ENCODE assay signal across 8 mouse cellular contexts in the genomic region with DNA sequence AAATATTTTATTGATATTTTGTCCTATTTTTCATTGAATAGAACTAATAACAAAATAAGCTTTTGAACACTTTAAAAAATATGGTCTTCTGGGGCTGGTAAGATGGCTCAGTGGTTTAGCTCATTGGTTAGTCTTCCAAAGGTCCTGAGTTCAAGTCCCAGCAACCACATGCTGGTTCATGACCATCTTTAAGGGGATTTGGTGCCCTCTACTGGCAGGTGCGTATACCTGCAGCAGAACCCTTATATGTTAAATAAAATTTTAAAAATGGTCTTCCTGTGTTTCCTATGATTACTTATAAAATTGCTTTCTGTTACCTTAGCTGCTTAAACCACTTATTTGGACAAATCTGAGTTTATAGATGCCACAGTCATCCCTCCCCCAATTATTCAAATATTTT. TPM values are rescaled to one million over a fixed set of nuclear protein-coding genes. Genes with fewer than 3 reads are reported as not detected.
DNase-seq lines count a peak whose midpoint lies in the region; ATAC-seq and TF ChIP-seq lines count a peak whose summit lies in the region.

No protein-coding gene starts in this region.

- TF ChIP-seq CTCF in liver, adult 2 months (IDR thresholded peaks at IDR 0.05; ENCODE audit: low read depth, low read length), result peak; percentile 35; the same call in 1 of the 2 replicates

- H3K9ac ChIP-seq in liver, adult 2 months (ENCODE audit: low read depth, low read length), result no peak overlapping the region
- no peak overlapping the region for H3K9ac ChIP-seq in liver, embryonic 12.5 days
- no peak overlapping the region for H3K9ac ChIP-seq in hindbrain, embryonic 13.5 days

- no peaks in the 10 kb centered on the region for H3K9me3 ChIP-seq in liver, embryonic 12.5 days (replicated peaks)
- H3K9me3 ChIP-seq in hindbrain, embryonic 13.5 days, result no peaks in the 10 kb centered on the region

- intact Hi-C loops in gastrocnemius, postnatal 36 days (cut with DNase I), result no loop called here

- H3K4me2 ChIP-seq in liver, embryonic 12.5 days, result no peak overlapping the region
- H3K4me2 ChIP-seq in hindbrain, embryonic 13.5 days, result no peak overlapping the region

- 35% methylated on average over 1 of the region's 1 CpGs for WGBS in liver, adult 2 months
- 11% methylated on average over 1 of the region's 1 CpGs for WGBS in liver, embryonic 12.5 days (ENCODE audit: insufficient replicate concordance)
- WGBS in hindbrain, embryonic 13.5 days, result 35% methylated on average over 1 of the region's 1 CpGs

- no peak for TF ChIP-seq POLR2A in liver, adult 2 months (IDR thresholded peaks at IDR 0.05; ENCODE audit: extremely low read depth, insufficient read depth, low read length)

- no peak overlapping the region for H3K27ac ChIP-seq in liver, adult 2 months (replicated peaks; ENCODE audit: insufficient read depth, low read depth, low read length)
- no peak overlapping the region for H3K27ac ChIP-seq in liver, embryonic 12.5 days
- no peak overlapping the region for H3K27ac ChIP-seq in hindbrain, embryonic 13.5 days

- no peaks in the 10 kb centered on the region for H3K27me3 ChIP-seq in liver, adult 2 months (ENCODE audit: control insufficient read depth, insufficient read depth, low read length)
- no peaks in the 10 kb centered on the region for H3K27me3 ChIP-seq in liver, embryonic 12.5 days (replicated peaks)
- no peaks in the 10 kb centered on the region for H3K27me3 ChIP-seq in hindbrain, embryonic 13.5 days

- H3K4me1 ChIP-seq in liver, adult 2 months (ENCODE audit: control insufficient read depth, insufficient read depth, low read length), result no peaks in the 10 kb centered on the region
- H3K4me1 ChIP-seq in liver, embryonic 12.5 days, result no peaks in the 10 kb centered on the region
- no peaks in the 10 kb centered on the region for H3K4me1 ChIP-seq in hindbrain, embryonic 13.5 days (replicated peaks)

- DNase-seq in adrenal gland, postnatal 14 days, result peak; percentile 47
- DNase-seq in adrenal gland, postnatal 4 days (ENCODE audit: low spot score in 2 of 2), result no peak
- peak; percentile 29 for DNase-seq in liver, adult 2 months (ENCODE audit: extremely low read depth, low read depth, low spot score)
- peak; percentile 18 to 27 for DNase-seq in spleen, postnatal 36 days (ENCODE audit: low spot score in 2 of 2)
- no peak for DNase-seq in gastrocnemius, postnatal 36 days

- ATAC-seq in liver, embryonic 12.5 days, result no peak
- ATAC-seq in erythroblast, adult 5-6 weeks (replicated peaks; ENCODE audit: low FRiP score, poor library complexity, severe bottlenecking), result 0 out of 2 replicates have a peak, but pooled peaks have one; percentile 49
- no peak for ATAC-seq in hindbrain, embryonic 13.5 days (ENCODE audit: low FRiP score)

- no peaks in the 10 kb centered on the region for H3K79me2 ChIP-seq in liver, adult 2 months (ENCODE audit: control insufficient read depth, insufficient read depth, low read length)

- H3K36me3 ChIP-seq in liver, adult 2 months (ENCODE audit: control insufficient read depth, insufficient read depth, low read length), result no peaks in the 10 kb centered on the region
- no peaks in the 10 kb centered on the region for H3K36me3 ChIP-seq in liver, embryonic 12.5 days
- H3K36me3 ChIP-seq in hindbrain, embryonic 13.5 days, result 0 out of 2 replicates have a peak, but pooled peaks cover 2% of the 10 kb centered on the region

- no peak overlapping the region for H3K4me3 ChIP-seq in liver, adult 2 months (ENCODE audit: insufficient read depth, low read depth, low read length)
- H3K4me3 ChIP-seq in liver, embryonic 12.5 days, result no peak overlapping the region
- no peak overlapping the region for H3K4me3 ChIP-seq in hindbrain, embryonic 13.5 days

RNA-seq across cellular contexts. Expression of a gene that starts 16.8 kb away (rescaled TPM):
- 17.5 TPM in 2 replicates for total RNA-seq in adrenal gland, postnatal 14 days (2021)
- total RNA-seq in adrenal gland, postnatal 4 days (2021), result 10 to 100 TPM; 17.8 to 17.9 TPM
- 4.5 and 5.7 TPM in 2 replicates for total RNA-seq in liver, adult 2 months (2014; rRNA removed)
- 0.80 and 0.90 TPM in 2 replicates for polyA plus RNA-seq in liver, adult 2 months (2012; rRNA removed)
- 17.9 and 18.5 TPM in 2 replicates for polyA plus RNA-seq in liver, embryonic 12.5 days (2016; fragmentation: Nextera tagmentation; extraction: Ambion mirVana)
- total RNA-seq in erythroblast, adult 5-6 weeks (2015; ENCODE audit: low replicate concordance), result 10.9 and 17.9 TPM in 2 replicates
- total RNA-seq in erythroblast, adult 5-6 weeks (2017; ENCODE audit: low replicate concordance), result 6.3 and 7.5 TPM in 2 replicates
- total RNA-seq in gastrocnemius, postnatal 36 days (2021), result 1 to 10 TPM; 2.8 to 4.2 TPM
- polyA plus RNA-seq in hindbrain, embryonic 13.5 days (2015; fragmentation: Nextera tagmentation; extraction: Ambion mirVana), result 75.4 and 77.8 TPM in 2 replicates

RNA-seq across cellular contexts. Expression of a gene that starts 59.1 kb away (rescaled TPM):
- total RNA-seq in adrenal gland, postnatal 14 days (2021), result 85.7 and 90.5 TPM in 2 replicates
- 10 to 100 TPM; 70.3 to 94.6 TPM for total RNA-seq in adrenal gland, postnatal 4 days (2021)
- total RNA-seq in liver, adult 2 months (2014; rRNA removed), result 50.3 and 56.2 TPM in 2 replicates
- 11.9 and 16.7 TPM in 2 replicates for polyA plus RNA-seq in liver, adult 2 months (2012; rRNA removed)
- 236 and 238 TPM in 2 replicates for polyA plus RNA-seq in liver, embryonic 12.5 days (2016; fragmentation: Nextera tagmentation; extraction: Ambion mirVana)
- total RNA-seq in erythroblast, adult 5-6 weeks (2015; ENCODE audit: low replicate concordance), result 112 and 116 TPM in 2 replicates
- total RNA-seq in erythroblast, adult 5-6 weeks (2017; ENCODE audit: low replicate concordance), result 83.4 and 84.2 TPM in 2 replicates
- total RNA-seq in gastrocnemius, postnatal 36 days (2021), result 10 to 100 TPM; 20.0 to 22.7 TPM
- 85.9 and 88.8 TPM in 2 replicates for polyA plus RNA-seq in hindbrain, embryonic 13.5 days (2015; fragmentation: Nextera tagmentation; extraction: Ambion mirVana)

Comparison
In these comparisons a context has a peak if more than half of its experiments do, and no peak if none do; other contexts are left out.
1. DNase-seq: peak in adrenal gland, postnatal 14 days (single experiment), liver, adult 2 months (single experiment) and spleen, postnatal 36 days (2 of 2); none in adrenal gland, postnatal 4 days (0 of 2) and gastrocnemius, postnatal 36 days (0 of 2).